Mouse (Mus musculus): ENCODE results near the gene Sf3a2. TPM values are rescaled to one million over a fixed set of nuclear protein-coding genes. Genes with fewer than 3 reads are reported as not detected.
"Not testable (repeated sequence)": the region's sequence is repeated elsewhere in the genome, so short reads cannot be mapped to it uniquely, and the experiment has no call there.

Gene Sf3a2
- polyA plus RNA-seq, 1 experiment from 2014 or later, result 38.3 TPM

DNA sequence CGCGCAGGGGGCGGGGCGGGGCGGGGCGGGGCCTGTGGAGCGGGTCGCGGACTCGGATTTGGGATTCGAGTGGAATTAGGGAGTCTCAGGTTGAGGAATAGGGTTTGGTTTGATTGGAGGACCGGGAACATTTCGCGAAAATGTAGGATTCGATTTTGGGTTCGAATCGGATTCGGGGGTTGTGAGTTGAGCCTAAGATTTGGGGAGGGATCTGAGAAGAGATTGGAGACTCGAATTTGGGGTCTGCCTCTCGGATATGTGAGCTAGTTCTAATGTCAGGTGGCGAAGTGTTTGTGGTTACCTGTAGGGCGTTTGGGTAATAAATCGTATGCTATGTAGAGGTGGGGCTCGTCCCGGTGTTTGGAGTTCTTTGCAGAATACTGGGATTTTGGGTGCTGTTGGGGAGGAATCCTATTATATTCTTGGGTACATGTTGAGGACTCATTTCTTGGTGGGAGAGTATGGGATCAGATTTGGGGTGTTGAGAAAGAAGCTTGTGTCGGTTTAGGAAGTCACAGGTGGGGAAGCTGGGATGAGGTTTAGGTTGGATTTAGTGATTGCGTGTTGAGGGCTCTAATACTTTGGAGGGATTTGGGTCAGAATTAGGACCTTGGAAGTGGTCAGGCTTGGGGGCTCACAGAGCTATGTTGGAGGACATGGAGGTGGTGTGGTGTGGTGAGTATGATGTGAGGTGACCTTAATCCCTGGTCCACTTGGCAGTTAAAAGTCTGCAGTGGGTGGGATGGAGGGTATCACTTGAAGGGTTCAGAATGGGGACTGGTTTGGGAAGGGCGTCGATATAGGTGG is 29.3 kb downstream of the Sf3a2 start:
- H3K27me3 ChIP-seq, result no peaks in the 10 kb centered on the region
- 4% methylated on average over 29 of the region's 29 CpGs for WGBS
- peak overlapping the region; percentile 82 for H3K4me3 ChIP-seq
- peak overlapping the region; percentile 90 for H3K9ac ChIP-seq
- peak overlapping the region; percentile 93 for H3K4me2 ChIP-seq
- H3K27ac ChIP-seq, result peak overlapping the region; percentile 94
- H3K4me1 ChIP-seq (replicated peaks), result peaks cover 40% of the 10 kb centered on the region
- no peak for ATAC-seq (replicated peaks; ENCODE audit: insufficient number of reproducible peaks, insufficient read depth, low FRiP score, low read depth)
- H3K9me3 ChIP-seq (replicated peaks), result no peaks in the 10 kb centered on the region
- H3K36me3 ChIP-seq, result peaks cover 19% of the 10 kb centered on the region

DNA sequence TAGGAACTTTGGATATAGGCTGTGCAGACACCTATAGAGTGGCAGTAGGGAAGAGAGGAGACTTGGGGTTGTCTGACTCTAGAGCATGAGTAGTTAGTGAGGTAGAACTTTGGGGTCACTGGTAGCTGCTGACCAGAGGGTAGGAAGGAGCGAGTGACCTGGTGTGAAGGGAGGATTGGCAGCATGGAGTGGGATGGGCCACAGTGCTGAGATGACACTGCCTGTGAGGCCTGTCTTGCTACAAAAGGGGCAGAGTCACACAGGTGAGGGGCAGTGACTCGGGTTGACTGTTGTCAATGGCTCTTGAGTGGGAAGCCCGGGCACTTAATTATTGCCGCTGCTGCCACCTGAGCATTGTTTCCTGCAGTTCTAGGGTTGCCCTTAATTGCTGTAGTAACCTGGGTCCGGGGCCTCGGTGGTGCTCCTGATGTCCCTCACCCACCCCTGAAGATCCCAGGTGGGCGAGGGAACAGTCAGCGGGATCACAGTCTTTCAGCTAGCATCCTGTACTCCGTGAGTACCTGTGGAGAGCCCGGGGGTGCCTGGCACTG is 29.9 kb downstream of the Sf3a2 start:
- WGBS, result 62% methylated on average over 10 of the region's 10 CpGs
- peaks cover 19% of the 10 kb centered on the region for H3K36me3 ChIP-seq
- peaks cover 40% of the 10 kb centered on the region for H3K4me1 ChIP-seq (replicated peaks)

DNA sequence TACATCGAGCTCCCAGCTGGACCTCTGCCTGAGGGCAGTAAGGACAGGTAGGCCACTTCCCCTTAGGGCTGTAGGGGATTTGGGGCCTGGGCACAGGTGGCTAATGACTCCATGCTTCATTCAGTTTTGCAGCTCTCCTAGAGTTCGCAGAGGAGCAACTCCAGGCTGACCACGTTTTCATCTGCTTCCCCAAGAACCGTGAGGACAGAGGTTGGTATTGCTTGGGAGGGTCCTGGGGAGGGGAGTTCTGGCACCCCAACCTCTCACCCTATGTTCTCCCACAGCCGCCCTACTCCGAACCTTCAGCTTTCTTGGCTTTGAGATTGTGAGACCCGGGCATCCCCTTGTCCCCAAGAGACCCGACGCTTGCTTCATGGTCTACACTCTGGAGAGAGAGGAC is 30.6 kb downstream of the Sf3a2 start:
- WGBS, result 78% methylated on average over 9 of the region's 9 CpGs
- H3K9me3 ChIP-seq (replicated peaks); H3K27ac ChIP-seq; ATAC-seq (replicated peaks; ENCODE audit: insufficient number of reproducible peaks, insufficient read depth, low FRiP score, low read depth); H3K27me3 ChIP-seq; H3K9ac ChIP-seq: not testable (repeated sequence)
- Histone ChIP-seq H3K4me3 (peak overlapping the region; percentile 82), H3K36me3 (peaks cover 19% of the 10 kb centered on the region), H3K4me1 (replicated peaks) (peaks cover 40% of the 10 kb centered on the region), H3K4me2 (peak overlapping the region; percentile 93)

More for the DNA sequence above, 29.9 kb downstream of the Sf3a2 start:
- H3K4me3 ChIP-seq, result peak overlapping the region; percentile 82
- ATAC-seq (replicated peaks; ENCODE audit: insufficient number of reproducible peaks, insufficient read depth, low FRiP score, low read depth), result no peak
- H3K4me2 ChIP-seq, result peak overlapping the region; percentile 93
- no peak overlapping the region for H3K27ac ChIP-seq
- H3K9ac ChIP-seq, result peak overlapping the region; percentile 90
- H3K27me3 ChIP-seq, result no peaks in the 10 kb centered on the region
- H3K9me3 ChIP-seq (replicated peaks), result no peaks in the 10 kb centered on the region

DNA sequence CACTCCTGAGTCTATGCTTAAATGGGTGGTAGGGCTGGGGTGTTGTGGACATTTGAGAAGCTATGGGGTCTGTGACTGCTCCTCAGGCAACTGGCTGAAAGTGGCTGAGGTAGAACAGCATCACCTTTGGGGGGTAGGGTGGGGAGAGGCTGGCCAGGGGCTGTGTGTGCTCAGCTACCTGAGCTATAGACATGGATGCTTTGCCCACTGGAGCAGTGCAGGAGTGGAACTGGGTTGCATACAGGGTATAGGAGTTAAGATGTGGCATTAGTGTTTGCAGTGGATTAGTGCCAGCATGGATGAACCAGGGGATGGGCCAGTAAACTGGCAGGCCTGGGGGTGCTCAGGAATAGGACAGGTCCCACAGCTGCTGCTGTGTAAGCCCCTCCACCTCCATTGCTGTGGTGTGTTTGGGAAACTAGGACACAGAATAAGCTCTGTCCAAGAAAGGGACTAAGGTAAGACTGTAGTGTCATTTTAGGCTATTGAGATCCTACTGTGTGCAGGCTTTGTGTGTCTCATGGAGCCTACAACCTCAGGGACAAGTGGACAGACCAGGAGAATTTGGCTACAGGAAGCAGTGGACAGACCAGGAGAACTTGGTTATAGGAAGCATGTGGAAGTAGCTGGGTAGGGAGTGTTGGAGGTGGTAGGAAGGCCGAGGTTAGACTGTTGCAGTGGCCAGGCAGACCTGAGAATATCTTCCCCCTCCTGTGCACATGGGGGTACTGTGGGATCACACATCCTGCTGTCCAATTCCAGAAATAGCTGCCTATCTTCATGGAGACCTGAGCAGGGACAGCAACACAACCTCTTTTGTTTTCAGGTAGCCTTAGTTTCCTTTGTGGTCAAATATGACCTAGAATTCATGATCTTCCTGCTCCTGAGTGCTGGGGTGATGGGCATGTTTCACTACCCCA is 31.6 kb downstream of the Sf3a2 start:
- 30% methylated on average over 1 of the region's 1 CpGs for WGBS
- Histone ChIP-seq H3K9ac (no peak overlapping the region), H3K36me3 (peaks cover 19% of the 10 kb centered on the region), H3K4me1 (replicated peaks) (peaks cover 42% of the 10 kb centered on the region), H3K4me2 (no peak overlapping the region), H3K9me3 (replicated peaks) (no peaks in the 10 kb centered on the region), H3K27ac (no peak overlapping the region), H3K27me3 (peaks cover 15% of the 10 kb centered on the region), H3K4me3 (no peak overlapping the region)
- no peak for ATAC-seq (replicated peaks; ENCODE audit: insufficient number of reproducible peaks, insufficient read depth, low FRiP score, low read depth)

DNA sequence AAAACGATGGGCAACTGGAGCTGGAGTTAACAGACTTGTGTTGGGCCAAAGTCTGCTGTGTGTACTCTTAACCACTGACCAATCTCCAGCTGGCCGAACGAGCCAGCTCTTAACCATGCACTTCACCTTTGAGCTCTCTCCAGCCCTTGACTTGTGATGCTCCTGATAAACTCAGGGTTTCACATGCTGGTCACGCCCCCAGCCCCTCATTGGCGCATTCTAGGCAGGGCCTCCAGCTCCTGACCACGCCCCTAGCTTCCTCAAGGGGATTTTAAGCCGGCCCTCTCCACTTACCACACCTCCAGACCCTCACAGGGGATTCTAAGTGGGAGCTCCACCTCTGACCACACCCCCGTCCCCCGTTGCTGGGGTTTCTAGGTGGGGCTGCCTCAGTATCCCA is 33.1 kb downstream of the Sf3a2 start:
- Histone ChIP-seq H3K27ac (no peak overlapping the region), H3K36me3 (peaks cover 19% of the 10 kb centered on the region), H3K4me1 (replicated peaks) (peaks cover 47% of the 10 kb centered on the region), H3K9me3 (replicated peaks) (no peaks in the 10 kb centered on the region), H3K4me2 (no peak overlapping the region), H3K27me3 (peaks cover 30% of the 10 kb centered on the region), H3K4me3 (no peak overlapping the region), H3K9ac (no peak overlapping the region)
- ATAC-seq (replicated peaks; ENCODE audit: insufficient number of reproducible peaks, insufficient read depth, low FRiP score, low read depth), result no peak
- 9% methylated on average over 9 of the region's 9 CpGs for WGBS

DNA sequence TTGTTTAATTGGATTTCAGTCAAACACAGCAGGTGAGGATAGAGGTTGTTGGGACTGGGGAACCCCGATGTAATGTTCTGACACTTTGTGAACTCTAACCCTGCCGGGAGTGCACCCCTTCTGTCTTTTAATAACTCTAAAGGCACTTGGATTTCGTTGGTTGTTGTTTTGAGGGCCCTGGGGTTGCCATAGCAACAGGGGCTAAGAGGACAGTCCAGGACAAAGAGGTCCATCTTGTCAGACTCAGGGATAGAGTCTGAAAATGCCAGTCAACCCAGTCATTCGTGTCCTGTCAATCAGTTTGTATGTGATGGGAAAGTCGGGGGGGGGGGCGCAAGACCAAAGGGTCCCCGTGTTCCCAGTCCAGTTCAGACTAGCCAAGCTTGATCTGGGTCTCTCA is 34.8 kb downstream of the Sf3a2 start:
- no peak overlapping the region for H3K4me3 ChIP-seq
- H3K9me3 ChIP-seq (replicated peaks), result no peaks in the 10 kb centered on the region
- no peak overlapping the region for H3K4me2 ChIP-seq
- H3K27me3 ChIP-seq, result peaks cover 40% of the 10 kb centered on the region
- H3K4me1 ChIP-seq (replicated peaks), result peaks cover 54% of the 10 kb centered on the region
- no peak overlapping the region for H3K9ac ChIP-seq
- peaks cover 19% of the 10 kb centered on the region for H3K36me3 ChIP-seq
- WGBS, result 66% methylated on average over 7 of the region's 7 CpGs
- no peak for ATAC-seq (replicated peaks; ENCODE audit: insufficient number of reproducible peaks, insufficient read depth, low FRiP score, low read depth)
- no peak overlapping the region for H3K27ac ChIP-seq

DNA sequence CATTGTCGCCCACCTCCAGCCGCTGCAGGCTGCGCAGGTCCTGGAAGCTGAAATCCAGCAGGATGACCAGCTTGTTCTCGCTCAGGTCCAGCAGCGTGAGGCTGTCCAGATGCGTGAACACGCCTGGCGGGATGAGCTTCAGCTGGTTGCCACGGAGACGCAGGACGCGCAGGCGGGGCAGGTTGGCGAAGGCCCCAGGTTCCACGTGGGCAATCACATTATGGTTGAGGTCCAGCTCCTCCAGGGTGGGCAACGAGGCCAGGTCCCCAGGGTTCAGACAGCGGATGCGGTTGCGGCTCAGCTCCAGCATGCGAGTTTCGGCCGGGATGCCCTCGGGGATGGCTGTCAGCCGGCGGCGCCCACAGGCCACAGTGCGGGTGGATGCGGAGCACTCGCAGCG is 37.6 kb downstream of the Sf3a2 start:
- H3K27me3 ChIP-seq, result peaks cover 42% of the 10 kb centered on the region
- H3K9ac ChIP-seq, result no peak overlapping the region
- no peaks in the 10 kb centered on the region for H3K9me3 ChIP-seq (replicated peaks)
- WGBS, result 57% methylated on average over 30 of the region's 30 CpGs
- H3K4me3 ChIP-seq, result no peak overlapping the region
- H3K27ac ChIP-seq, result no peak overlapping the region
- peaks cover 5% of the 10 kb centered on the region; the same call in 1 of the 2 replicates for H3K36me3 ChIP-seq
- no peak overlapping the region for H3K4me2 ChIP-seq
- peaks cover 40% of the 10 kb centered on the region for H3K4me1 ChIP-seq (replicated peaks)
- no peak for ATAC-seq (replicated peaks; ENCODE audit: insufficient number of reproducible peaks, insufficient read depth, low FRiP score, low read depth)

DNA sequence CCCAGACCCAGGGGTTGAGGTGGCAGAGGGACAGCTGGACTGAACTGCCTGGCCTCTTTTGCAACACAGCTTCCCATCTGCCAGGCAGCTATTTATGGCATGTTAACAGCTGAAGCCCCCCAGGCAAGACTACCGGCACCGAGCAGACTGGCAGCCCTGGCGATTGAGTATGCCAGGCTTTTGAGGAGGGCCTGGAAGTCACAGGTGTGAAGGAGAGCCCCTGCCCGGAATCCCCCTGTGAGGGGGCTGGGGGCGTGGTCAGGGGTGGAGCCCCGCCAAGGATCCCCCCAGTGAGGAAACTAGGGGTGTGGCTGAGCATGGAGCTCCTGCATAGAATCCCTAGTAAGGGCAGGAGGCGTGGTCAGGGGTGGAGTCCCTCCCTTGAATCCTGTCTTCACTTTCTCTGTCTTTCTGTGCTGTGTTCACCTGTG is 39.0 kb downstream of the Sf3a2 start:
- H3K9me3 ChIP-seq (replicated peaks), result no peaks in the 10 kb centered on the region
- no peaks in the 10 kb centered on the region for H3K36me3 ChIP-seq
- H3K9ac ChIP-seq, result no peak overlapping the region
- no peak for ATAC-seq (replicated peaks; ENCODE audit: insufficient number of reproducible peaks, insufficient read depth, low FRiP score, low read depth)
- H3K4me1 ChIP-seq (replicated peaks), result peaks cover 31% of the 10 kb centered on the region
- peaks cover 51% of the 10 kb centered on the region for H3K27me3 ChIP-seq
- H3K4me3 ChIP-seq, result no peak overlapping the region
- WGBS, result 36% methylated on average over 7 of the region's 7 CpGs
- no peak overlapping the region for H3K27ac ChIP-seq
- H3K4me2 ChIP-seq, result peak overlapping the region; percentile 15; the same call in 1 of the 2 replicates

DNA sequence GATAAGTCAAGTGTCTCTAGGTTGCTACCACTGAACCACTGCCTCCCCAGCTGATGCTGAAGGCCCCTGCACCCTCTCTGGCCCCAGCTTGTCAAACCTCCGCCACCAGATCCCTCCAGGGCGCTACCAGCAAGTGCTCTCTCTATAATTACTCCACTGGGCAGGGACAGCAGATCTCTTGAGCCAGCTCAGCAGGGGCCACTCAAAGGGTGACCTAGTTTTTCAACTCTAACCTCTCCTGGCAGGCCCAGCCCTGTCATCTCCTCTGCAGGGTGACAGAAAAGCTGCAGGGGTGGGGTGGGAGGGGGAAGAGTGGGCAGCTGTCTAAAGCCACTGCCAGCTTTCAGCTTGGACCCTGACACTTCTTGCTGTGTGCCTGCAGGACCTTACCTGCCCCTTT is 39.8 kb downstream of the Sf3a2 start:
- peak overlapping the region; percentile 69 for H3K27ac ChIP-seq
- H3K4me2 ChIP-seq, result no peak overlapping the region
- H3K36me3 ChIP-seq, result no peaks in the 10 kb centered on the region
- H3K9me3 ChIP-seq (replicated peaks), result no peaks in the 10 kb centered on the region
- H3K9ac ChIP-seq, result no peak overlapping the region
- H3K4me1 ChIP-seq (replicated peaks), result peaks cover 31% of the 10 kb centered on the region
- no peak overlapping the region for H3K4me3 ChIP-seq
- peak; percentile 64; the same call in 1 of the 2 replicates for ATAC-seq (replicated peaks; ENCODE audit: insufficient number of reproducible peaks, insufficient read depth, low FRiP score, low read depth)
- WGBS, result 18% methylated on average over 2 of the region's 2 CpGs
- peaks cover 59% of the 10 kb centered on the region for H3K27me3 ChIP-seq

DNA sequence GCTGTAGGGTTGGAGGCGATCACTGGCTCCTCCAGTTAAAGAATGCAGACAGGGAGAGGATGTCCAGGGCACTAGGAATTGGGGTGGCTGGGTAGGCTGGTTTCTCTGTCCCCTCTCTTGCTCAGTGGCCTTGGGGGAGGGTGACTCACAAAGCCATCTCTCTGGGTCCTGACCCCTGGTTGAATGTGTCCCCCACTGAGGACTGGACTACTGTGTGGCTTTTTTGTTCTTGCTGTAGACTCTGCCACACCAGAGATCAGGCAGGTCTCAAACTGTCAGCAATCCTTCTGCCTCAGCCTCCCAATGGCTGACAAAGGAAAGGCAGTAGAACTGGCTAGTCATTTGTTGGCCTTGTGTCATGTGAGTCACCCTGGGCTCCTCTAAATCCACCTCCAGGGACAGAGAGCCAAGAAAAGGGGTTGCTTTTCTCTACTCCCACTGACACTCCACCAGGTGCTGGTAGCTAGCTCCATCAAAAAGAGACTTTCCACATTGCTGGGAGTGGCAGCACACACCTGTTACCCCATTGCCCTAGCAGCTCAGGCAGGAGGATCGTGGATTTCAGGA is 40.4 kb downstream of the Sf3a2 start:
- 58% methylated on average over 2 of the region's 2 CpGs for WGBS
- Histone ChIP-seq H3K27ac (peak overlapping the region; percentile 69), H3K9me3 (replicated peaks) (no peaks in the 10 kb centered on the region), H3K27me3 (peaks cover 63% of the 10 kb centered on the region), H3K4me2 (no peak overlapping the region), H3K9ac (no peak overlapping the region), H3K4me3 (no peak overlapping the region), H3K36me3 (no peaks in the 10 kb centered on the region), H3K4me1 (replicated peaks) (peaks cover 33% of the 10 kb centered on the region)
- peak; percentile 14; the same call in 1 of the 2 replicates for ATAC-seq (replicated peaks; ENCODE audit: insufficient number of reproducible peaks, insufficient read depth, low FRiP score, low read depth)

DNA sequence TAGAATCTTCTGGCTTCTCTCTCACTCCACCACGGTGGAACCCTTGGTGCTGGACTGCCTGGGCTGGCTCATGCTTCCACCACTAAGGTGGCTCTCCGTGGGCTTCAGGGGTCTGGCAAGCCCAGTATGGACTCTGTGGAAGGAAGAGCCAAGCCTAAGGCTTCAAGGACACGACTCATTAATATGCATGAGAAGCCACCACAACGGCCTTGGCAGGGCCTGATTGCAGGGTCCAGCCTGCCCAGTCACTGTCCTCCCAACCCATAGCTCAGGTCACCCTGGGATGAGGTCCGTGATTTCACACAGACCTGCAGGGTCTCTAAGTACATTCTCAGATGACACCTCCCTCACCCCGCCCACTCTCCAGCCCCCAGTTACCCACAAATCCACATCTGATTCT is 41.9 kb downstream of the Sf3a2 start:
- H3K27ac ChIP-seq, result no peak overlapping the region
- H3K9ac ChIP-seq, result no peak overlapping the region
- H3K4me1 ChIP-seq (replicated peaks), result peaks cover 42% of the 10 kb centered on the region
- H3K36me3 ChIP-seq, result no peaks in the 10 kb centered on the region
- H3K9me3 ChIP-seq (replicated peaks), result no peaks in the 10 kb centered on the region
- WGBS, result 60% methylated on average over 6 of the region's 6 CpGs
- no peak overlapping the region for H3K4me3 ChIP-seq
- H3K4me2 ChIP-seq, result no peak overlapping the region
- H3K27me3 ChIP-seq, result peaks cover 63% of the 10 kb centered on the region
- ATAC-seq (replicated peaks; ENCODE audit: insufficient number of reproducible peaks, insufficient read depth, low FRiP score, low read depth), result no peak
